Mouse (Mus musculus): Measurements from ENCODE around the gene Ppard. TPM values are rescaled to one million over a fixed set of nuclear protein-coding genes. Genes with fewer than 3 reads are reported as not detected.

Ppard gene
- polyA plus RNA-seq, 1 experiment from 2014 or later, result 3.5 TPM

- no peak overlapping the region for H3K27ac ChIP-seq (ENCODE audit: low read depth, low read length)
- 74% methylated on average over 15 of the region's 15 CpGs for WGBS
Observed at GRCm38 (mm10) chr17:28279780-28280422, 47.4 kb downstream of the Ppard start.

GRCm38 (mm10) chr17:28280423-28280800 is 47.9 kb downstream of the Ppard start:
- Histone ChIP-seq H3K36me3 (ENCODE audit: control insufficient read depth, insufficient read depth, low read length) (no peaks in the 10 kb centered on the region), H3K9ac (ENCODE audit: low read depth, low read length) (no peak overlapping the region), H3K27me3 (ENCODE audit: control insufficient read depth, insufficient read depth, low read length) (no peaks in the 10 kb centered on the region), H3K4me2 (replicated peaks; ENCODE audit: low read depth, low read length) (no peak overlapping the region), H3K4me3 (ENCODE audit: low read depth, low read length) (no peak overlapping the region), H3K9me3 (ENCODE audit: control insufficient read depth, low read length) (no peaks in the 10 kb centered on the region), H3K27ac (ENCODE audit: low read depth, low read length) (no peak overlapping the region), H3K4me1 (replicated peaks; ENCODE audit: control insufficient read depth, insufficient read depth, low read length) (peaks cover 7% of the 10 kb centered on the region)
- no peak for DNase-seq (ENCODE audit: low spot score)
- WGBS, result 78% methylated on average over 7 of the region's 7 CpGs
- ATAC-seq (ENCODE audit: low FRiP score), result no peak

More at GRCm38 (mm10) chr17:28279780-28280422, 47.4 kb downstream of the Ppard start:
- H3K9me3 ChIP-seq (ENCODE audit: control insufficient read depth, low read length), result no peaks in the 10 kb centered on the region
- H3K27me3 ChIP-seq (ENCODE audit: control insufficient read depth, insufficient read depth, low read length), result no peaks in the 10 kb centered on the region
- peaks cover 7% of the 10 kb centered on the region for H3K4me1 ChIP-seq (replicated peaks; ENCODE audit: control insufficient read depth, insufficient read depth, low read length)
- H3K36me3 ChIP-seq (ENCODE audit: control insufficient read depth, insufficient read depth, low read length), result no peaks in the 10 kb centered on the region
- ATAC-seq (ENCODE audit: low FRiP score) (no peak), DNase-seq (ENCODE audit: low spot score) (no peak)
- no peak overlapping the region for H3K4me3 ChIP-seq (ENCODE audit: low read depth, low read length)
- no peak overlapping the region for H3K4me2 ChIP-seq (replicated peaks; ENCODE audit: low read depth, low read length)
- H3K9ac ChIP-seq (ENCODE audit: low read depth, low read length), result no peak overlapping the region

GRCm38 (mm10) chr17:28280831-28281377 is 48.4 kb downstream of the Ppard start:
- Histone ChIP-seq H3K27ac (ENCODE audit: low read depth, low read length) (no peak overlapping the region), H3K4me2 (replicated peaks; ENCODE audit: low read depth, low read length) (no peak overlapping the region), H3K9ac (ENCODE audit: low read depth, low read length) (0 out of 2 replicates have a peak overlapping the region, but pooled peaks have one; percentile 7), H3K36me3 (ENCODE audit: control insufficient read depth, insufficient read depth, low read length) (no peaks in the 10 kb centered on the region), H3K27me3 (ENCODE audit: control insufficient read depth, insufficient read depth, low read length) (no peaks in the 10 kb centered on the region), H3K4me1 (replicated peaks; ENCODE audit: control insufficient read depth, insufficient read depth, low read length) (peaks cover 8% of the 10 kb centered on the region), H3K4me3 (ENCODE audit: low read depth, low read length) (no peak overlapping the region), H3K9me3 (ENCODE audit: control insufficient read depth, low read length) (no peaks in the 10 kb centered on the region)
- 58% methylated on average over 5 of the region's 5 CpGs for WGBS
- DNase-seq (ENCODE audit: low spot score) (no peak), ATAC-seq (ENCODE audit: low FRiP score) (no peak)

GRCm38 (mm10) chr17:28281866-28282441 is 49.5 kb downstream of the Ppard start:
- Histone ChIP-seq H3K36me3 (ENCODE audit: control insufficient read depth, insufficient read depth, low read length) (no peaks in the 10 kb centered on the region), H3K4me1 (replicated peaks; ENCODE audit: control insufficient read depth, insufficient read depth, low read length) (peaks cover 12% of the 10 kb centered on the region), H3K4me3 (ENCODE audit: low read depth, low read length) (no peak overlapping the region), H3K9me3 (ENCODE audit: control insufficient read depth, low read length) (no peaks in the 10 kb centered on the region), H3K4me2 (replicated peaks; ENCODE audit: low read depth, low read length) (no peak overlapping the region), H3K9ac (ENCODE audit: low read depth, low read length) (no peak overlapping the region), H3K27ac (ENCODE audit: low read depth, low read length) (no peak overlapping the region), H3K27me3 (ENCODE audit: control insufficient read depth, insufficient read depth, low read length) (no peaks in the 10 kb centered on the region)
- ATAC-seq (ENCODE audit: low FRiP score), result no peak
- no peak for DNase-seq (ENCODE audit: low spot score)
- 90% methylated on average over 7 of the region's 7 CpGs for WGBS

- no peak overlapping the region for H3K4me2 ChIP-seq (replicated peaks; ENCODE audit: low read depth, low read length)
- no peak overlapping the region for H3K4me3 ChIP-seq (ENCODE audit: low read depth, low read length)
- H3K9ac ChIP-seq (ENCODE audit: low read depth, low read length), result no peak overlapping the region
- H3K36me3 ChIP-seq (ENCODE audit: control insufficient read depth, insufficient read depth, low read length), result no peaks in the 10 kb centered on the region
- DNase-seq (ENCODE audit: low spot score) (no peak), ATAC-seq (ENCODE audit: low FRiP score) (no peak)
- H3K9me3 ChIP-seq (ENCODE audit: control insufficient read depth, low read length), result no peaks in the 10 kb centered on the region
- 90% methylated on average over 10 of the region's 10 CpGs for WGBS
- no peak overlapping the region for H3K27ac ChIP-seq (ENCODE audit: low read depth, low read length)
- peaks cover 12% of the 10 kb centered on the region for H3K4me1 ChIP-seq (replicated peaks; ENCODE audit: control insufficient read depth, insufficient read depth, low read length)
- H3K27me3 ChIP-seq (ENCODE audit: control insufficient read depth, insufficient read depth, low read length), result no peaks in the 10 kb centered on the region
Observed at GRCm38 (mm10) chr17:28283199-28283598, 50.7 kb downstream of the Ppard start.

- 85% methylated on average over 10 of the region's 10 CpGs for WGBS
- no peak overlapping the region for H3K4me3 ChIP-seq (ENCODE audit: low read depth, low read length)
- no peak for ATAC-seq (ENCODE audit: low FRiP score)
- no peak overlapping the region for H3K4me2 ChIP-seq (replicated peaks; ENCODE audit: low read depth, low read length)
- no peak overlapping the region; the same call in 1 of the 2 replicates for H3K27ac ChIP-seq (ENCODE audit: low read depth, low read length)
- H3K36me3 ChIP-seq (ENCODE audit: control insufficient read depth, insufficient read depth, low read length), result no peaks in the 10 kb centered on the region
- no peaks in the 10 kb centered on the region for H3K9me3 ChIP-seq (ENCODE audit: control insufficient read depth, low read length)
- no peaks in the 10 kb centered on the region for H3K27me3 ChIP-seq (ENCODE audit: control insufficient read depth, insufficient read depth, low read length)
- no peak for DNase-seq (ENCODE audit: low spot score)
- no peak overlapping the region for H3K9ac ChIP-seq (ENCODE audit: low read depth, low read length)
- H3K4me1 ChIP-seq (replicated peaks; ENCODE audit: control insufficient read depth, insufficient read depth, low read length), result peaks cover 7% of the 10 kb centered on the region; the same call in 1 of the 2 replicates
Observed at GRCm38 (mm10) chr17:28286133-28286532, 53.6 kb downstream of the Ppard start.

GRCm38 (mm10) chr17:28286964-28287363 is 54.5 kb downstream of the Ppard start:
- H3K9me3 ChIP-seq (ENCODE audit: control insufficient read depth, low read length), result no peaks in the 10 kb centered on the region
- DNase-seq (ENCODE audit: low spot score), result no peak
- H3K4me2 ChIP-seq (replicated peaks; ENCODE audit: low read depth, low read length), result no peak overlapping the region
- WGBS, result 44% methylated on average over 5 of the region's 5 CpGs
- H3K4me3 ChIP-seq (ENCODE audit: low read depth, low read length), result no peak overlapping the region
- no peak for ATAC-seq (ENCODE audit: low FRiP score)
- peaks cover 5% of the 10 kb centered on the region; the same call in 1 of the 2 replicates for H3K4me1 ChIP-seq (replicated peaks; ENCODE audit: control insufficient read depth, insufficient read depth, low read length)
- H3K27ac ChIP-seq (ENCODE audit: low read depth, low read length), result no peak overlapping the region
- no peak overlapping the region for H3K9ac ChIP-seq (ENCODE audit: low read depth, low read length)
- no peaks in the 10 kb centered on the region for H3K27me3 ChIP-seq (ENCODE audit: control insufficient read depth, insufficient read depth, low read length)
- no peaks in the 10 kb centered on the region for H3K36me3 ChIP-seq (ENCODE audit: control insufficient read depth, insufficient read depth, low read length)

- WGBS, result 88% methylated on average over 8 of the region's 8 CpGs
- H3K27me3 ChIP-seq (ENCODE audit: control insufficient read depth, insufficient read depth, low read length), result no peaks in the 10 kb centered on the region
- no peak overlapping the region for H3K9ac ChIP-seq (ENCODE audit: low read depth, low read length)
- peaks cover 5% of the 10 kb centered on the region; the same call in 1 of the 2 replicates for H3K4me1 ChIP-seq (replicated peaks; ENCODE audit: control insufficient read depth, insufficient read depth, low read length)
- ATAC-seq (ENCODE audit: low FRiP score) (no peak), DNase-seq (ENCODE audit: low spot score) (no peak)
- no peak overlapping the region for H3K27ac ChIP-seq (ENCODE audit: low read depth, low read length)
- no peaks in the 10 kb centered on the region for H3K36me3 ChIP-seq (ENCODE audit: control insufficient read depth, insufficient read depth, low read length)
- no peak overlapping the region for H3K4me3 ChIP-seq (ENCODE audit: low read depth, low read length)
- no peaks in the 10 kb centered on the region for H3K9me3 ChIP-seq (ENCODE audit: control insufficient read depth, low read length)
- no peak overlapping the region for H3K4me2 ChIP-seq (replicated peaks; ENCODE audit: low read depth, low read length)
Observed at GRCm38 (mm10) chr17:28287578-28287977, 55.1 kb downstream of the Ppard start.

GRCm38 (mm10) chr17:28287980-28288379 is 55.5 kb downstream of the Ppard start:
- 75% methylated on average over 5 of the region's 5 CpGs for WGBS

More at GRCm38 (mm10) chr17:28287980-28288379, 55.5 kb downstream of the Ppard start:
- no peak for DNase-seq (ENCODE audit: low spot score)
- Histone ChIP-seq H3K4me3 (ENCODE audit: low read depth, low read length) (no peak overlapping the region), H3K27me3 (ENCODE audit: control insufficient read depth, insufficient read depth, low read length) (no peaks in the 10 kb centered on the region), H3K27ac (ENCODE audit: low read depth, low read length) (no peak overlapping the region), H3K4me1 (replicated peaks; ENCODE audit: control insufficient read depth, insufficient read depth, low read length) (peaks cover 5% of the 10 kb centered on the region; the same call in 1 of the 2 replicates), H3K9me3 (ENCODE audit: control insufficient read depth, low read length) (no peaks in the 10 kb centered on the region), H3K9ac (ENCODE audit: low read depth, low read length) (no peak overlapping the region), H3K4me2 (replicated peaks; ENCODE audit: low read depth, low read length) (no peak overlapping the region), H3K36me3 (ENCODE audit: control insufficient read depth, insufficient read depth, low read length) (no peaks in the 10 kb centered on the region)
- ATAC-seq (ENCODE audit: low FRiP score), result no peak
